Mouse (Mus musculus) embryonic fibroblast, embryonic 13.5 days (primary cell): ENCODE measurements around the gene Arhgef6.

Experiments
- CTCF ChIP-seq: IDR thresholded peaks from 2 replicates; pipeline ENCODE4 v1.5.1; 2011; ENCODE audit warnings: mild to moderate bottlenecking, control low read depth, low read length, moderate library complexity, borderline replicate concordance; ENCODE audit not compliant: insufficient read depth
- POLR2A ChIP-seq: IDR thresholded peaks from 2 replicates; pipeline ENCODE4 v1.6.1; 2011; ENCODE audit warnings: low read depth, mild to moderate bottlenecking, control low read depth, low read length, moderate library complexity

DNA sequence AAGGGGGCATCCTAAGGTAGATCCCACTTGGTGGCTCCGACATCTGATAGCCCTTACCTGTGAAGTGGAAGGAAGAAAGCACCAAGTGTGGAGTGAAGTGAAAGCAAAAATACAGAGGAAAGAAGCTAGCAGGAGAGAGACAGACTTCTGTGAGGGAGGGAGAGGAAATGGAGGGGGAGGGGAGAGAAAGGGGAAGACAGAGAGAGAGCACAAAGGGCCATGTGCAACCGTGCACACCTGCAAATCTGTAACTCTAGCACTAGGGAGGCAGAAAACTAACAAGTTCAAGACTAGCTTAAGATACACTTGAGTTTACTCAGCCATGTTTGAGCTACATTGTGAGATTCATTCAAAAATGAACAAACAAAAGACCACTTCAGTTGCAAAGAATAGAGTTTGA lies 110.4 kb downstream of the Arhgef6 start:
- TF ChIP-seq POLR2A (no peak), CTCF (no peak)
